Mouse (Mus musculus) neural tube, embryonic 14.5 days (tissue): ENCODE results near the gene Ticam1. TPM values are rescaled to one million over a fixed set of nuclear protein-coding genes. Genes with fewer than 3 reads are reported as not detected.

Source experiments
- ATAC-seq: fragments of 200-750 bp; cut with Nextera tagmentation; 2 replicates; pipeline ENCODE4 v1.8.0; 2017; ENCODE audit warnings: low read depth, mild to moderate bottlenecking, moderate TSS enrichment, moderate library complexity
- H3K27ac ChIP-seq: fragments of 300-500 bp; sonication (generic); 2 replicates; pipeline ENCODE4 v1.5.1; 2014; ENCODE audit warnings: low read depth, mild to moderate bottlenecking, control low read depth, low read length, moderate library complexity, mixed read lengths
- H3K27me3 ChIP-seq: fragments of 300-500 bp; sonication (generic); 2 replicates; pipeline ENCODE4 v1.6.1; 2014; ENCODE audit warnings: low read length; ENCODE audit not compliant: control insufficient read depth, insufficient read depth
- H3K36me3 ChIP-seq: fragments of 300-500 bp; sonication (generic); 2 replicates; pipeline ENCODE4 v1.6.1; 2014; ENCODE audit warnings: low read length, mixed read lengths; ENCODE audit not compliant: control insufficient read depth, insufficient read depth
- H3K4me1 ChIP-seq: fragments of 300-500 bp; sonication (generic); 2 replicates; pipeline ENCODE4 v1.6.1; 2014; ENCODE audit warnings: low read length; ENCODE audit not compliant: control insufficient read depth, insufficient read depth
- H3K4me2 ChIP-seq: fragments of 300-500 bp; sonication (generic); 2 replicates; pipeline ENCODE4 v1.6.1; 2014; ENCODE audit warnings: mild to moderate bottlenecking, low read depth, low read length, control low read depth
- H3K4me3 ChIP-seq: fragments of 300-500 bp; sonication (generic); 2 replicates; pipeline ENCODE4 v1.5.1; 2014; ENCODE audit warnings: low read depth, low read length, control low read depth, mixed read lengths
- H3K9ac ChIP-seq: fragments of 300-500 bp; sonication (generic); replicated peaks from 2 replicates; pipeline ENCODE4 v1.6.1; 2014; ENCODE audit warnings: low read depth, mild to moderate bottlenecking, control low read depth, low read length, mixed read lengths
- H3K9me3 ChIP-seq: fragments of 300-500 bp; sonication (generic); 2 replicates; pipeline ENCODE4 v1.6.1; 2016; ENCODE audit warnings: low read length; ENCODE audit not compliant: control insufficient read depth
- WGBS: fragments of 180-500 bp; shearing (Covaris S2); extraction: QIAGEN DNeasy Blood & Tissue Kit; methylation state at CpG from one replicate; pipeline ENCODE4 v1.1.7; 2014; 5-methylcytosine and 5-hydroxymethylcytosine counted together
- polyA plus RNA-seq: library from polyadenylated mRNA; unstranded; fragments of >200 nt; fragmentation: Nextera tagmentation; extraction: Ambion mirVana; gene quantifications from 2 replicates; pipeline ENCODE4 v1.2.1, GENCODE M21; 2014

The Ticam1 gene
- polyA plus RNA-seq, 1 experiment from 2014 or later, result 0.92 TPM

- H3K27ac ChIP-seq, result no peak within 1 kb of the TSS
- H3K36me3 ChIP-seq, result no peaks in the 10 kb centered on the region
- H3K4me3 ChIP-seq, result no peak within 1 kb of the TSS
- ATAC-seq, result no peak
- H3K4me1 ChIP-seq, result peaks cover 8% of the 10 kb centered on the region; the same call in 1 of the 2 replicates
- H3K9ac ChIP-seq, result no peak within 1 kb of the TSS
- no peaks in the 10 kb centered on the region for H3K27me3 ChIP-seq
- H3K9me3 ChIP-seq, result no peaks in the 10 kb centered on the region
- H3K4me2 ChIP-seq, result no peak within 1 kb of the TSS
- WGBS, result 87% methylated on average over 4 of the region's 4 CpGs
Observed at GRCm38 (mm10) chr17:56292531-56293222, 16.1 kb upstream of the Ticam1 start, which contains the start of gene Plin3. Gene Plin3, minus strand, starts transcription at chr17:56292873.

- no peaks in the 10 kb centered on the region for H3K36me3 ChIP-seq
- no peak overlapping the region for H3K9ac ChIP-seq
- peaks cover 8% of the 10 kb centered on the region; the same call in 1 of the 2 replicates for H3K4me1 ChIP-seq
- no peak for ATAC-seq
- 57% methylated on average over 7 of the region's 7 CpGs for WGBS
- no peak overlapping the region for H3K4me2 ChIP-seq
- no peaks in the 10 kb centered on the region for H3K9me3 ChIP-seq
- H3K27me3 ChIP-seq, result no peaks in the 10 kb centered on the region
- H3K4me3 ChIP-seq, result no peak overlapping the region
- no peak overlapping the region for H3K27ac ChIP-seq
Observed at GRCm38 (mm10) chr17:56291826-56292475, 15.4 kb upstream of the Ticam1 start.

DNA sequence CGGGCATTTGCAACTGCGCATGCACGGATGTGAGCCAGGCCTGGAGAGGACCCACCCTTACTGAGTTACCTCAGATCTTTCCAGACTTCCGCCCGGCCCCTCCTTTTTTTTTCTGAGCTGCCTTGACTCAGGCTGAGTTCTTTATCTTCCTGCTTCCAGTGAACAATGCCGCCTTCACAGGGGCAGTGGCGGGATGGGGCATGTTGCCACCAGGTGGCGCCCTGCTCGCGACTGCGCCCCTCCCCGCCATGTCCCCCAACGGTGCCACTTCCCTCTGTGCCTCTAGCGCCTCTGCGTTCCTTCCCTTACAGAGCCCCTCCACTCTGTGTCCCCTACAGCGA, 14.6 kb upstream of the Ticam1 start:
- Histone ChIP-seq H3K27ac (peak overlapping the region; percentile 62; the same call in 1 of the 2 replicates), H3K4me3 (no peak overlapping the region), H3K4me2 (peak overlapping the region; percentile 42), H3K27me3 (no peaks in the 10 kb centered on the region), H3K9ac (no peak overlapping the region; the same call in 1 of the 2 replicates), H3K36me3 (no peaks in the 10 kb centered on the region), H3K9me3 (no peaks in the 10 kb centered on the region), H3K4me1 (peaks cover 8% of the 10 kb centered on the region; the same call in 1 of the 2 replicates)
- ATAC-seq, result peak; percentile 81
- 3% methylated on average over 16 of the region's 16 CpGs for WGBS

GRCm38 (mm10) chr17:56290388-56291170, 14.0 kb upstream of the Ticam1 start:
- peak overlapping the region; percentile 28 for H3K9ac ChIP-seq
- ATAC-seq, result peak; percentile 53; the same call in 1 of the 2 replicates
- WGBS, result 7% methylated on average over 17 of the region's 17 CpGs

GRCm38 (mm10) chr17:56289371-56290331, 13.1 kb upstream of the Ticam1 start:
- no peaks in the 10 kb centered on the region for H3K36me3 ChIP-seq
- WGBS, result 6% methylated on average over 23 of the region's 23 CpGs
- H3K4me2 ChIP-seq, result peak overlapping the region; percentile 42
- H3K4me3 ChIP-seq, result peak overlapping the region; percentile 28
- peaks cover 8% of the 10 kb centered on the region; the same call in 1 of the 2 replicates for H3K4me1 ChIP-seq
- peak overlapping the region; percentile 28 for H3K9ac ChIP-seq
- H3K27me3 ChIP-seq, result no peaks in the 10 kb centered on the region
- no peaks in the 10 kb centered on the region for H3K9me3 ChIP-seq
- H3K27ac ChIP-seq, result peak overlapping the region; percentile 48; the same call in 1 of the 2 replicates
- ATAC-seq, result 0 out of 2 replicates have a peak, but pooled peaks have one; percentile 19

More at GRCm38 (mm10) chr17:56290388-56291170, 14.0 kb upstream of the Ticam1 start:
- H3K4me2 ChIP-seq, result peak overlapping the region; percentile 42
- H3K27ac ChIP-seq, result peak overlapping the region; percentile 39; the same call in 1 of the 2 replicates
- no peaks in the 10 kb centered on the region for H3K9me3 ChIP-seq
- H3K36me3 ChIP-seq, result no peaks in the 10 kb centered on the region
- peak overlapping the region; percentile 28 for H3K4me3 ChIP-seq
- peaks cover 8% of the 10 kb centered on the region; the same call in 1 of the 2 replicates for H3K4me1 ChIP-seq
- H3K27me3 ChIP-seq, result no peaks in the 10 kb centered on the region

- WGBS, result 57% methylated on average over 3 of the region's 3 CpGs
- peaks cover 8% of the 10 kb centered on the region; the same call in 1 of the 2 replicates for H3K4me1 ChIP-seq
- no peak for ATAC-seq
- H3K36me3 ChIP-seq, result no peaks in the 10 kb centered on the region
- no peaks in the 10 kb centered on the region for H3K9me3 ChIP-seq
- no peak overlapping the region for H3K27ac ChIP-seq
- H3K4me3 ChIP-seq, result no peak overlapping the region
- H3K4me2 ChIP-seq, result peak overlapping the region; percentile 42; the same call in 1 of the 2 replicates
- 0 out of 2 replicates have a peak overlapping the region, but pooled peaks have one; percentile 21 for H3K9ac ChIP-seq
- H3K27me3 ChIP-seq, result no peaks in the 10 kb centered on the region
Observed at GRCm38 (mm10) chr17:56288866-56289265, 12.3 kb upstream of the Ticam1 start.

- H3K4me3 ChIP-seq, result no peak overlapping the region
- 68% methylated on average over 3 of the region's 3 CpGs for WGBS
- peaks cover 8% of the 10 kb centered on the region; the same call in 1 of the 2 replicates for H3K4me1 ChIP-seq
- peak overlapping the region; percentile 20; the same call in 1 of the 2 replicates for H3K4me2 ChIP-seq
- no peak for ATAC-seq
- no peaks in the 10 kb centered on the region for H3K27me3 ChIP-seq
- H3K9me3 ChIP-seq, result no peaks in the 10 kb centered on the region
- H3K36me3 ChIP-seq, result no peaks in the 10 kb centered on the region
- no peak overlapping the region for H3K9ac ChIP-seq
- H3K27ac ChIP-seq, result no peak overlapping the region
Observed at GRCm38 (mm10) chr17:56287830-56288229, 11.2 kb upstream of the Ticam1 start.

GRCm38 (mm10) chr17:56285995-56286394, 9.4 kb upstream of the Ticam1 start:
- no peak for ATAC-seq
- H3K4me3 ChIP-seq, result no peak overlapping the region
- H3K27me3 ChIP-seq, result no peaks in the 10 kb centered on the region
- 93% methylated on average over 11 of the region's 11 CpGs for WGBS
- H3K4me2 ChIP-seq, result no peak overlapping the region
- peaks cover 8% of the 10 kb centered on the region; the same call in 1 of the 2 replicates for H3K4me1 ChIP-seq
- no peaks in the 10 kb centered on the region for H3K9me3 ChIP-seq
- no peak overlapping the region for H3K9ac ChIP-seq
- no peak overlapping the region for H3K27ac ChIP-seq
- no peaks in the 10 kb centered on the region for H3K36me3 ChIP-seq
